Mouse (Mus musculus) urinary bladder, adult 2 months (tissue): ENCODE measurements around the gene Pars2. TPM values are rescaled to one million over a fixed set of nuclear protein-coding genes. Genes with fewer than 3 reads are reported as not detected.

ENCODE experiments used
- DNase-seq: peaks from one replicate; pipeline ENCODE4 v3.0.0; 2022; ENCODE audit warnings: low spot score
- polyA plus RNA-seq: library from polyadenylated mRNA; depleted of rRNA; stranded (reverse); fragments of >200 nt; gene quantifications from 2 replicates; pipeline ENCODE4 v1.2.3, GENCODE M21; 2012; rRNA removed

The Pars2 gene
- polyA plus RNA-seq: 9.3 and 12.1 TPM in 2 replicates

- DNase-seq: peak; percentile 85
Observed at GRCm38 (mm10) chr4:106650833-106651527, at the start of gene Pars2. Gene Pars2, plus strand, starts transcription at chr4:106651069.

- no peak for DNase-seq
Observed at GRCm38 (mm10) chr4:106606639-106607554, 44.0 kb upstream of the Pars2 start.

- DNase-seq: no peak
Observed at GRCm38 (mm10) chr4:106607905-106608304, 43.0 kb upstream of the Pars2 start.

DNA sequence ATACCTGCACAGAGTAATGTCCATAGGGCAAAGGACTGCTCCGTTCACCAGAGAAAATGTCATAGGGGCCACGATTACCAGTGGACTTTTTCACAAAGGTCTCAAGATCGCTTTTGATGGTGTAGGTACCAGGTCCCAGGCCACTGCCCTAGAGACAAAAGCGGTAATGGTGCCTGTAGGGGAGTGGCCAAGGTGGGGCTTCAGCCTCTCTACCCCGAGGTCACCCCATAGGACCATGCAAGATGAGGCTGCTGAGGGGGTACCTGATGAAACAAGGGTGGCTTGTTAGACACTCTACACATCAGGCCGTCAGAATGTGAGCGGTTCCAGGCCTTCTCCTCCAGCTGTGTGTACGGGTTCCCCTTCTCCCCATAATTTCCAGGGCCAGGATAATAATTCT, 37.8 kb upstream of the Pars2 start:
- DNase-seq: no peak

GRCm38 (mm10) chr4:106613560-106613959, 37.3 kb upstream of the Pars2 start:
- DNase-seq: no peak

GRCm38 (mm10) chr4:106614180-106614797, 36.6 kb upstream of the Pars2 start:
- DNase-seq: peak; percentile 40

- no peak for DNase-seq
Observed at GRCm38 (mm10) chr4:106614881-106615280, 36.0 kb upstream of the Pars2 start.

DNA sequence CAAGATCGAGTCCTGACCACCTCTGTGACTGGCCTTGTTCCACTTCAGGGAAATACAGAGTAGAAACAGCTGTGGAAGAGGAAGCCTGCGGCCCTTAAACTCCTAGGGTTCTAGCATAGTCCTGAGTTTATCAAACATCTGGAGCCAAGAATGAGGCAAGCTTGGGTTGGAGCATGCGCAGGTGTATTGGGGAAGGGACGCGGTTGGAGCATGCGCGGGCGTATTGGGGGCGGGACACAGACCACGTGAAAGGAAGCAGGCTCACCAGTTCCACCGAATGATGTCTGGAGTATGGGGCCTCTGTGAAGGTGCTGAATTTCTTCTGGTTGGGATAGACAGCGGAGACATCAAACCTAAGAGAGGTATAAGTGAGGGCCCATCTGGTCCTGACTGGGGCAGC, 35.2 kb upstream of the Pars2 start:
- DNase-seq: no peak

- DNase-seq: no peak
Observed at GRCm38 (mm10) chr4:106617056-106617455, 33.8 kb upstream of the Pars2 start, which contains the start of gene Lexm. Gene Lexm, minus strand, starts transcription at chr4:106617241.

DNA sequence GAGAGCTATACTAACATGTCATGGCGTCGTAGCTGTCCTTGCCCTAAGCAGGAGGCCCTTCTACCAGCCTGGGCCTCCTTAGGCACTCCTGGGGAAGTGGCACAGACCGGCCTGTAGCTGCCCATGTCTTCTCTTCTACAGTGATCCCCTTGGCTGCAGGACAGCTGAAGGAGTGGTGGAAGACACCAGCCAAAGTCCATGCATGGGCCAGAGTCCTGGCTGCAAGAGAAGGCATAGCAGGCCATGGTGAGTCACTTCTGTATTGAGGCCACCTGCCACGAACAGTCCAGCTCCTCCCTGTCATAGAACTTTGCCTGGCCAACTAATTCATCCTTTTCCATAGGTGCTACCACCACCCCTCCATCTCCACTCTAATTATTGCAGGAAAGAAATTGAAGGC, 32.0 kb upstream of the Pars2 start:
- DNase-seq: no peak

DNA sequence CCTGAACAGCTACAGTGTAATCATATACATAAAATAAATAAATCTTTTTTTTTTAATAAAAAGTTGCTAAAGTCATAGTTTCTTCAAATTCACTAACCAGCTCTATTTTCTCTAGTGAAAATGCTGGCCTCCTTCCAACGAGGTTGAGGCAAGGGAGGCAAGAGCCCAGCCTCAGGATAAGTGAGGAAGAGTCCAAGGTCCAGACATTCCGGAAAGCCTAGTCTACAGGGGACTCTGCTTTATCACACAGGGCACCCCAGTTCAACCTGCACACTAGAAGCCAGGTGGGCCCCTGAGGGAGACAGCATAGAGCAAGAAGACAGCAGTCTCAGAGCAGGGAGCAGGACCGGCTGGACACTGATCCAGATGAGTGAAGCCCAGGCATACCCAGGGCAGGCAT, 29.4 kb upstream of the Pars2 start:
- no peak for DNase-seq

- peak; percentile 59 for DNase-seq
Observed at GRCm38 (mm10) chr4:106622030-106622493, 28.8 kb upstream of the Pars2 start, which contains the start of gene Ttc22. Gene Ttc22, plus strand, starts transcription at chr4:106622432.

DNA sequence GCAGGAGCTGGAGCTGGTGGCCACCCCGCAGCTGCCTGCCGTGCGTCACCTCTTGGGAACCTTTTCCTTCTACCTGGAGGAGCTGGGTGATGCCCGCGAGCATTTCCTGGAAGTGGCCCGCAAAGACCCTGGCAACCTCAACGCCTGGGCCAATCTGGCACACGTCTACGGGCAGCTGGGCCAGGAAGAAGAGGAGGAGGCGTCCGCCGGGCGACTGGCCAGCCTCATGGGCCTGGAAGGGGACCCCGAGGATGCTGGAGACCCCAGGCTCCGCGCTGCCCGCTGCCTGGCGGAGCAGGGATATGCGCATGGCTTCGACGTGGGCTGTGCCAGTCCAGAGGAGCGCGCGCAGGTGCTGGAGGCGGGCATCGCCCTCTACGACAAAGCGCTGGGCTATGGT, 28.2 kb upstream of the Pars2 start:
- DNase-seq: no peak

- no peak for DNase-seq
Observed at GRCm38 (mm10) chr4:106624271-106624670, 26.6 kb upstream of the Pars2 start.

DNA sequence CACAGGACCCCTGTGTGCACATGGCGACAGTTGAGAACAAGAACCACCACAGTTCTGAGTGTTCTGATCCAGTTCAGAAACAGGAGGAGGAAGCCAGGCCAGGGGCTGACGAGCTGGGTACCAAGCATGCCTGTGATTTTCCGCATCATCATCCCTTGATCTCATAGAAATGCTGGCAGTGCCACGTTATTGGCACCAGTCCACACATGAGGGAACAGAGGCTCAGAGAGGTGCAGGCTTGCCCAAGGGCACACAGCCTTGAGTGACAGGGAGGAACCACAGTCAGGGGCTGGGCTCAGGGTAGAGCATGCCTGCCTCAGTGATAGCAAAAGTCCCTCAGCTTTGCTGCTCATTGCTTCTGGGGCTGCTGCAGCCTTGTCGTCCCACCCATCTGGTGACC, 23.1 kb upstream of the Pars2 start:
- DNase-seq: no peak

- DNase-seq: no peak
Observed at GRCm38 (mm10) chr4:106628650-106629360, 22.1 kb upstream of the Pars2 start.

- no peak for DNase-seq
Observed at GRCm38 (mm10) chr4:106629374-106629773, 21.5 kb upstream of the Pars2 start.

- no peak for DNase-seq
Observed at GRCm38 (mm10) chr4:106630333-106631220, 20.3 kb upstream of the Pars2 start.

GRCm38 (mm10) chr4:106632313-106632712, 18.6 kb upstream of the Pars2 start:
- no peak for DNase-seq

DNA sequence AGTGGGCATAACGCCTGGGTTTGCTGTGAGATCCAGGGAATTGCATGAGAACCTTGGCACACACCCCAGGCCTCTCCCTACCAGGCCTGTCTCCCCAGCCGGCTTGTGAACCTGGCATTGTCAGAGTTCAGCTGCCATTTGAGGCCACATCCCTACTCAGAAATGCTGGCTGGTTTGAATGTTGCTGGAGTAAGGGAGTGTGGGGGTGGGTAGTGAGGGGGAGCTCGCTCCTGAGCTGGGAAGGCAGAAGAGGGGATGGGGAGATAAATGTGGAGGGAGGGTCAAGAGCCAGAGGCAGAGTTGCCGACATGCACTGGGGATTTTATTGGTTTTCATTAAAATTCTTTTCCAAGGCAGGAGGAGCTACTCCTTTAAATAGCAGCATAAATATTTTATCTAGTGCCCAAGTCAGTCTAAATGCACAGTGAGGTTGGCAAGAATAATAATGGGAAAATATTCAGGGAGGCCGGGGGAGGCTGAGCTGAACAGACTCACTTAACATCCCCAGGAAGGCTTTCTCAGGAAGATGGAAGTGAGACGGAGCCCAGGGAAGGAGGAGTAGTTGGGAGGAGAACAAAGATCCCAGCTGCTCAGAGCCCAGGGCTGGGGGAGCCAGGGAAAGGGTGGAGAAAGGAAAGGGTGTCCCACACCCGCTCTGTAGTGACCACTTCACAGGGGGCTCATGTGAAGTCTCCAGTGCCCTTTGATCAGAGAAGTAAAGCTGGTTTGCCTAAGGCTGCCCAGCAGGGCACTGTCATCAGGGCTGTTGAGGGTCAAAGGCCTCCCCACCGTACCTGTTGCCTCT, 17.4 kb upstream of the Pars2 start:
- no peak for DNase-seq
